ENCODE assay signal across 8 mouse cellular contexts in genomic region chr10:80573944-80574343, GRCm38 (mm10). TPM values are rescaled to one million over a fixed set of nuclear protein-coding genes. Genes with fewer than 3 reads are reported as not detected.
DNase-seq lines count a peak whose midpoint lies in the region; ATAC-seq and TF ChIP-seq lines count a peak whose summit lies in the region.
"Had no signal": no experiment of that assay in that cellular context is flagged by ENCODE, and none has a peak within 500 bp of the region (broad histone marks: within the 10 kb centered on the region; RNA-seq: fewer than 3 reads in every experiment).

No protein-coding gene starts in this region.

- no peak for TF ChIP-seq RAD21 in MEL (IDR thresholded peaks at IDR 0.05; ENCODE audit: low read depth, low read length)

- TF ChIP-seq CTCF in intestine, postnatal 0 days (IDR thresholded peaks at IDR 0.05; ENCODE audit: low read depth): no peak
- no peak for TF ChIP-seq CTCF in MEL (IDR thresholded peaks at IDR 0.05 in 2 of 3, conservative IDR thresholded peaks at IDR 0.05 in 1 of 3; ENCODE audit: control insufficient read depth in 1 of 3, insufficient read depth in 1 of 3, low read depth in 2 of 3, low read length in 3 of 3, poor library complexity in 1 of 3, severe bottlenecking in 1 of 3)
- no peak for TF ChIP-seq CTCF in bone marrow, adult 2 months (IDR thresholded peaks at IDR 0.05; ENCODE audit: control insufficient read depth, insufficient read depth, low read length)

- no peak for TF ChIP-seq EP300 in MEL (IDR thresholded peaks at IDR 0.05; ENCODE audit: low read depth in 1 of 2, low read length in 2 of 2)

- 51% methylated on average over 9 of the region's 9 CpGs for WGBS in intestine, embryonic 16.5 days
- WGBS in intestine, postnatal 0 days: 53% methylated on average over 9 of the region's 9 CpGs
- WGBS in bone marrow, adult 2 months: 79% methylated on average over 9 of the region's 9 CpGs

- peaks cover 65% of the 10 kb centered on the region for H3K4me1 ChIP-seq in intestine, embryonic 16.5 days (ENCODE audit: control insufficient read depth, insufficient read depth, low read length)
- H3K4me1 ChIP-seq in intestine, postnatal 0 days (replicated peaks; ENCODE audit: control insufficient read depth, insufficient read depth, low read length): peaks cover 20% of the 10 kb centered on the region; the same call in 1 of the 2 replicates
- H3K4me1 ChIP-seq in MEL (ENCODE audit: control insufficient read depth in 1 of 2, insufficient read depth in 2 of 2, low read length in 2 of 2): peaks cover 12 to 59% of the 10 kb centered on the region in 2 experiments; a peak in 3 of 4 replicates
- peaks cover 17% of the 10 kb centered on the region for H3K4me1 ChIP-seq in bone marrow, adult 2 months (ENCODE audit: control insufficient read depth, insufficient read depth, low read length)

- no peak for ATAC-seq in intestine, embryonic 16.5 days
- ATAC-seq in intestine, postnatal 0 days: no peak
- ATAC-seq in megakaryocyte, adult 5-6 weeks (ENCODE audit: poor library complexity, severe bottlenecking): no peak

- no peaks in the 10 kb centered on the region for H3K36me3 ChIP-seq in intestine, embryonic 16.5 days (ENCODE audit: control insufficient read depth, insufficient read depth, low read length)
- H3K36me3 ChIP-seq in intestine, postnatal 0 days (ENCODE audit: control insufficient read depth, insufficient read depth): no peaks in the 10 kb centered on the region
- H3K36me3 ChIP-seq in MEL (ENCODE audit: control insufficient read depth in 1 of 2, insufficient read depth in 2 of 2, low read length in 2 of 2): peaks cover 0 to 41% of the 10 kb centered on the region in 2 experiments; a peak in 2 of 4 replicates

- no peak for TF ChIP-seq POLR2A in MEL (IDR thresholded peaks at IDR 0.05; ENCODE audit: control insufficient read depth in 1 of 2, insufficient read depth in 1 of 2, low read depth in 1 of 2, low read length in 2 of 2, poor library complexity in 1 of 2)
- no peak for TF ChIP-seq POLR2A in bone marrow, adult 2 months (IDR thresholded peaks at IDR 0.05; ENCODE audit: borderline replicate concordance, control insufficient read depth, low read depth, low read length)

- peak overlapping the region; percentile 38; the same call in 1 of the 2 replicates for H3K9ac ChIP-seq in intestine, embryonic 16.5 days (ENCODE audit: low read depth, low read length)
- H3K9ac ChIP-seq in intestine, postnatal 0 days (ENCODE audit: low read depth, low read length): no peak overlapping the region
- H3K9ac ChIP-seq in MEL (ENCODE audit: control insufficient read depth, low read depth, low read length, poor library complexity, severe bottlenecking): no peak overlapping the region

- no peak overlapping the region for H3K4me2 ChIP-seq in intestine, embryonic 16.5 days (ENCODE audit: low read depth, low read length)
- no peak overlapping the region for H3K4me2 ChIP-seq in intestine, postnatal 0 days (replicated peaks; ENCODE audit: low read depth)

- H3K4me3 ChIP-seq in intestine, embryonic 16.5 days (ENCODE audit: low read length): no peak overlapping the region
- no peak overlapping the region for H3K4me3 ChIP-seq in intestine, postnatal 0 days (ENCODE audit: low read depth, low read length)
- H3K4me3 ChIP-seq in MEL (ENCODE audit: control insufficient read depth in 1 of 2, insufficient read depth in 1 of 2, low read depth in 2 of 2, low read length in 2 of 2): no peak overlapping the region
- H3K4me3 ChIP-seq in bone marrow, adult 2 months (replicated peaks; ENCODE audit: control insufficient read depth, low read depth, low read length): no peak overlapping the region

- no peaks in the 10 kb centered on the region for H3K9me3 ChIP-seq in intestine, embryonic 16.5 days (ENCODE audit: control insufficient read depth, low read length)
- no peaks in the 10 kb centered on the region for H3K9me3 ChIP-seq in intestine, postnatal 0 days (ENCODE audit: control insufficient read depth)
- H3K9me3 ChIP-seq in MEL (replicated peaks; ENCODE audit: insufficient read depth, low read length): no peaks in the 10 kb centered on the region

- peak; percentile 51 for DNase-seq in MEL (ENCODE audit: low read depth, low spot score)
- DNase-seq in mesoderm, embryonic 11.5 days (ENCODE audit: low read depth, low spot score): peak; percentile 17
- DNase-seq in testis, postnatal 14 days (ENCODE audit: low spot score): no peak
- DNase-seq: adrenal gland, postnatal 14 days had no signal

- H3K79me2 ChIP-seq in MEL (ENCODE audit: control insufficient read depth, insufficient read depth, low read length, poor library complexity): peaks cover 83% of the 10 kb centered on the region

- H3K27me3 ChIP-seq in intestine, embryonic 16.5 days (replicated peaks; ENCODE audit: control insufficient read depth, insufficient read depth, low read length): no peaks in the 10 kb centered on the region
- H3K27me3 ChIP-seq in intestine, postnatal 0 days (replicated peaks; ENCODE audit: control insufficient read depth, insufficient read depth, low read length): no peaks in the 10 kb centered on the region
- H3K27me3 ChIP-seq in MEL (ENCODE audit: control insufficient read depth in 1 of 2, insufficient read depth in 2 of 2, low read length in 2 of 2): no peaks in the 10 kb centered on the region

- H3K27ac ChIP-seq in intestine, embryonic 16.5 days (ENCODE audit: low read length): no peak overlapping the region
- no peak overlapping the region for H3K27ac ChIP-seq in intestine, postnatal 0 days (ENCODE audit: low read depth, low read length)
- no peak overlapping the region for H3K27ac ChIP-seq in MEL (ENCODE audit: control insufficient read depth, low read depth, low read length)
- H3K27ac ChIP-seq in bone marrow, adult 2 months (ENCODE audit: control insufficient read depth, insufficient read depth, low read depth, low read length, poor library complexity): peak overlapping the region; percentile 24

TF ChIP-seq in MEL, 35 proteins besides CTCF, POLR2A, EP300 and RAD21 (continues in another document):
- no peak for TF ChIP-seq MYC (IDR thresholded peaks at IDR 0.05; ENCODE audit: low read depth, low read length)
- TF ChIP-seq SMC3 (IDR thresholded peaks at IDR 0.05; ENCODE audit: low read depth, low read length): no peak
- TF ChIP-seq MAFK (IDR thresholded peaks at IDR 0.05; ENCODE audit: borderline replicate concordance, low read depth, low read length): no peak

RNA-seq across cellular contexts. Expression of gene Klf16, which starts 3.2 kb away (rescaled TPM):
- polyA plus RNA-seq in intestine, embryonic 16.5 days (2015; fragmentation: Nextera tagmentation; extraction: Ambion mirVana): 7.0 and 7.4 TPM in 2 replicates
- polyA plus RNA-seq in intestine, postnatal 0 days (2015; fragmentation: Nextera tagmentation; extraction: Ambion mirVana): 4.8 and 5.3 TPM in 2 replicates
- total RNA-seq in MEL (2012; rRNA removed): 30.0 and 37.1 TPM in 2 replicates
- polyA plus RNA-seq in MEL (2012; ENCODE audit: insufficient read depth in 1 of 2, insufficient read length in 2 of 2, low read depth in 1 of 2, low replicate concordance in 2 of 2, missing spikeins in 1 of 2): 10 to 100 TPM in 1 of 2 experiments, not detected in 1; 51.1 TPM
- 13.4 and 18.6 TPM in 2 replicates for polyA plus RNA-seq in bone marrow, adult 2 months (2011; ENCODE audit: insufficient read depth, insufficient read length, low replicate concordance, missing spikeins)
- 2.6 and 3.3 TPM in 2 replicates for total RNA-seq in megakaryocyte, adult 5-6 weeks (2015)
- 3.9 and 5.3 TPM in 2 replicates for total RNA-seq in megakaryocyte, adult 5-6 weeks (2017)

RNA-seq across cellular contexts. Expression of gene Rexo1, which starts 12.6 kb away (rescaled TPM):
- polyA plus RNA-seq in intestine, embryonic 16.5 days (2015; fragmentation: Nextera tagmentation; extraction: Ambion mirVana): 21.5 and 21.9 TPM in 2 replicates
- 9.1 and 10.1 TPM in 2 replicates for polyA plus RNA-seq in intestine, postnatal 0 days (2015; fragmentation: Nextera tagmentation; extraction: Ambion mirVana)
- 14.3 and 14.7 TPM in 2 replicates for total RNA-seq in MEL (2012; rRNA removed)
- 10 to 100 TPM in 1 of 2 experiments, not detected in 1; 54.6 TPM for polyA plus RNA-seq in MEL (2012; ENCODE audit: insufficient read depth in 1 of 2, insufficient read length in 2 of 2, low read depth in 1 of 2, low replicate concordance in 2 of 2, missing spikeins in 1 of 2)
- 46.3 and 55.3 TPM in 2 replicates for polyA plus RNA-seq in bone marrow, adult 2 months (2011; ENCODE audit: insufficient read depth, insufficient read length, low replicate concordance, missing spikeins)
- total RNA-seq in megakaryocyte, adult 5-6 weeks (2015): 35.9 and 41.5 TPM in 2 replicates
- 19.4 and 19.9 TPM in 2 replicates for total RNA-seq in megakaryocyte, adult 5-6 weeks (2017)

RNA-seq across cellular contexts. Expression of gene Abhd17a, which starts 16.2 kb away (rescaled TPM):
- polyA plus RNA-seq in intestine, embryonic 16.5 days (2015; fragmentation: Nextera tagmentation; extraction: Ambion mirVana): 63.1 and 79.7 TPM in 2 replicates
- 116 and 117 TPM in 2 replicates for polyA plus RNA-seq in intestine, postnatal 0 days (2015; fragmentation: Nextera tagmentation; extraction: Ambion mirVana)
- total RNA-seq in MEL (2012; rRNA removed): 89.6 and 98.5 TPM in 2 replicates
- 100 to 1,000 TPM in 1 of 2 experiments, 10 to 100 TPM in 1; 96.2 to 136 TPM for polyA plus RNA-seq in MEL (2012; ENCODE audit: insufficient read depth in 1 of 2, insufficient read length in 2 of 2, low read depth in 1 of 2, low replicate concordance in 2 of 2, missing spikeins in 1 of 2)
- polyA plus RNA-seq in bone marrow, adult 2 months (2011; ENCODE audit: insufficient read depth, insufficient read length, low replicate concordance, missing spikeins): 44.4 and 53.1 TPM in 2 replicates
- total RNA-seq in megakaryocyte, adult 5-6 weeks (2015): 64.8 and 82.1 TPM in 2 replicates
- total RNA-seq in megakaryocyte, adult 5-6 weeks (2017): 21.7 and 31.6 TPM in 2 replicates

RNA-seq across cellular contexts. Expression of gene Scamp4, which starts 28.7 kb away (rescaled TPM):
- 125 and 127 TPM in 2 replicates for polyA plus RNA-seq in intestine, embryonic 16.5 days (2015; fragmentation: Nextera tagmentation; extraction: Ambion mirVana)
- polyA plus RNA-seq in intestine, postnatal 0 days (2015; fragmentation: Nextera tagmentation; extraction: Ambion mirVana): 86.5 and 88.5 TPM in 2 replicates
- total RNA-seq in MEL (2012; rRNA removed): 34.2 and 36.5 TPM in 2 replicates
- polyA plus RNA-seq in MEL (2012; ENCODE audit: insufficient read depth in 1 of 2, insufficient read length in 2 of 2, low read depth in 1 of 2, low replicate concordance in 2 of 2, missing spikeins in 1 of 2): 100 to 1,000 TPM in 1 of 2 experiments, not detected in 1; 140 TPM
- 12.9 and 17.2 TPM in 2 replicates for polyA plus RNA-seq in bone marrow, adult 2 months (2011; ENCODE audit: insufficient read depth, insufficient read length, low replicate concordance, missing spikeins)
- 16.9 and 22.3 TPM in 2 replicates for total RNA-seq in megakaryocyte, adult 5-6 weeks (2015)
- total RNA-seq in megakaryocyte, adult 5-6 weeks (2017): 4.8 and 11.4 TPM in 2 replicates

RNA-seq across cellular contexts. Expression of gene Adat3, which starts 28.7 kb away (rescaled TPM):
- 8.4 and 9.4 TPM in 2 replicates for polyA plus RNA-seq in intestine, embryonic 16.5 days (2015; fragmentation: Nextera tagmentation; extraction: Ambion mirVana)
- 5.4 and 6.6 TPM in 2 replicates for polyA plus RNA-seq in intestine, postnatal 0 days (2015; fragmentation: Nextera tagmentation; extraction: Ambion mirVana)
- 7.2 and 7.7 TPM in 2 replicates for total RNA-seq in MEL (2012; rRNA removed)
- 1 to 10 TPM in 1 of 2 experiments, not detected in 1; 7.4 TPM for polyA plus RNA-seq in MEL (2012; ENCODE audit: insufficient read depth in 1 of 2, insufficient read length in 2 of 2, low read depth in 1 of 2, low replicate concordance in 2 of 2, missing spikeins in 1 of 2)
- 2.2 and 3.2 TPM in 2 replicates for polyA plus RNA-seq in bone marrow, adult 2 months (2011; ENCODE audit: insufficient read depth, insufficient read length, low replicate concordance, missing spikeins)
- total RNA-seq in megakaryocyte, adult 5-6 weeks (2015): 0.91 and 1.1 TPM in 2 replicates
- total RNA-seq in megakaryocyte, adult 5-6 weeks (2017): 3.8 TPM in 1 of 2 replicates, not detected in the other
